Mouse (Mus musculus) bone marrow macrophage, adult 2 months (primary cell): ENCODE measurements around the gene Rps6kb2. TPM values are rescaled to one million over a fixed set of nuclear protein-coding genes. Genes with fewer than 3 reads are reported as not detected.
A peak's percentile ranks its signal among the peaks of the same experiment; 100 is the strongest.

ENCODE experiments used
- H3K27ac ChIP-seq: 2 replicates; pipeline ENCODE4 v1.5.1; 2012; ENCODE audit warnings: low read depth, low read length; ENCODE audit not compliant: insufficient read depth
- H3K4me1 ChIP-seq: 2 replicates; pipeline ENCODE4 v1.6.1; 2012; ENCODE audit warnings: low read length; ENCODE audit not compliant: control insufficient read depth, insufficient read depth
- H3K4me3 ChIP-seq: 2 replicates; pipeline ENCODE4 v1.5.1; 2012; ENCODE audit warnings: mild to moderate bottlenecking, low read length, moderate library complexity; ENCODE audit not compliant: insufficient read depth
- CTCF ChIP-seq: IDR thresholded peaks from 2 replicates; pipeline ENCODE4 v1.5.1; 2012; ENCODE audit warnings: low read depth, mild to moderate bottlenecking, low read length, moderate library complexity
- POLR2A ChIP-seq: IDR thresholded peaks from 2 replicates; pipeline ENCODE4 v1.6.1; 2012; ENCODE audit warnings: mild to moderate bottlenecking, low read depth, low read length, borderline replicate concordance
- polyA plus RNA-seq: library from polyadenylated mRNA; stranded (reverse); fragments of >200 nt; gene quantifications from 2 replicates; pipeline ENCODE4 v1.2.4, GENCODE M21; 2012; ENCODE audit not compliant: missing spikeins, insufficient read depth, insufficient read length

The Rps6kb2 gene
- polyA plus RNA-seq, 1 experiment = 32.3 TPM

DNA sequence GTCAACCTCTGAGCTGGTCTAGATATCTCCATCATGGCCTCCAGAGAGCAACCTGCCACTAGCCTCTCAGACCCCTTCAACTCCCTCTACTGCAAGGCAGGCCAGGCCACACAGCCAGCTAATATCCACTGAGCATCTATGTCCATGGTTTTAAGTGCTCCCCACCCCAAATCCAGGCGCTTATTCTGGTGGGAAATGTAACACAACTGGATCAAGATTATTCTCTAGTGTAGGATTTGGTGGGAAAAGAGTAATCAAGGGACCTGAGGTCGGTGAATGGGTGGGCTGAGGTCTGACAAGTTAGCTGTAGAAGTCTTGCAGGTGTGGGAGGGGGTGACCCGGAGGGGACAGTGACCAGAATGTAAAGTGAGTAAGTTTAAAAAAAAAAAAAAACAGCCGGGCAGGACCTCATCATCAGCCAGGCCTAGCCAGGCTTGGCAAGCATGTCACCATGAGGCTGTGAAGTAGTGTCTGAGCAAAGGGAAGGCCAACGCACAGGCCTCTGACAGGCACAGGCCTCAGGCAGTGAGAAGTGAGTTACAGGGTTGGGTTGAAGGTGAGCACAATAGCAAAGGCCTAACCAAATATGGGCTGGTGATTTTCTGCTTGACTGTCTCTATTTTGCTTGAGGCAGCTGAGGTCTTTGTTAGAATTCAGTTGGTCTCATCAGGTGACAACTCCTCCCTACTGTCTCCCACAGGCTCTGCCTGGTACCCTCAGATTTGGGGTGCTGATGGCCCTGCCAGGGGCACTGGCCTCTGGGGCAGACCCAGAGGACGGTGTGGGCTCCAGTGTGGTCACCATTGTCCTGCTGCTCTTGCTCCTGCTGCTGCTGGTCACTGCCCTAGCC lies 7.7 kb downstream of the Rps6kb2 start:
- no peak overlapping the region for H3K4me3 ChIP-seq
- H3K27ac ChIP-seq = no peak overlapping the region
- H3K4me1 ChIP-seq = no peaks in the 10 kb centered on the region
- TF ChIP-seq CTCF (no peak), POLR2A (no peak)

DNA sequence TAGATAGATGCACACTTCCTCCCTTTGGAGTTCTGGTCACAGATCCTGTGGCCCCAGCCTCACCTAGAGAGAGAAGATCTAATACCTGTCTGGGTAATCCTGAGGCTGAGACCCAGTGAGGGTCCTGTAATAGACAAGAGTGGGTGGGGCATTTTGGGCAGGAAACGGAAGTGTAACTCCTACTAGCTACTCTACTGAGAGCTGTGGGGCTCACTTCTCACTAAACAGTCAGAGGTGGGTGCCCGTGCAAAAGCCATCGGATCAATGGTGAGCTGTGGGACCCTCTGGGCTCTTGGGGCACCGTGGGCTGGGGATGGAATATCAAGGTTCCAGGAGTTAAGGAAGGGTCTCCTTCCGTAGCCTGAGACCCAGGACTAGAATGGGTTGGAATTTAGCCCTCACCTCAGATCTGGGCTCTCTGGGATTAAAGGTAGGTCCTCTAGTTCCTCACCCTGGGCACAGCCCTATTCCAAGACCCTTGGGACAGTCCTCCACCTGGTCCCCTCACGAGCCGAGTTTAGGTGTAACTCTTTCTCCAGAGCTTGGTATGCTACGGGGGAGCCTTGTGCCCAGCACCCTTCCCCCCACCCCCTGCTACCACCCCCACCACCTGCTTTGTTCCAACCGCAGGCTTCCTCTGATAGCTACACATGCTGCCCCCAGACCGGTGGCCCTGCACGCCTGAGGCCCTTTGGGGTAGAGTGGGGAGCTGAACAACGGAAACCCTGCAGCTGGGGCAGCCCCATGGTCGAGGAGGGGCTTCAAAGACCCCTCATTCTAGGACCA lies 8.5 kb downstream of the Rps6kb2 start:
- TF ChIP-seq POLR2A (no peak), CTCF (no peak)
- no peak overlapping the region for H3K27ac ChIP-seq
- H3K4me1 ChIP-seq = peaks cover 7% of the 10 kb centered on the region
- no peak overlapping the region for H3K4me3 ChIP-seq

DNA sequence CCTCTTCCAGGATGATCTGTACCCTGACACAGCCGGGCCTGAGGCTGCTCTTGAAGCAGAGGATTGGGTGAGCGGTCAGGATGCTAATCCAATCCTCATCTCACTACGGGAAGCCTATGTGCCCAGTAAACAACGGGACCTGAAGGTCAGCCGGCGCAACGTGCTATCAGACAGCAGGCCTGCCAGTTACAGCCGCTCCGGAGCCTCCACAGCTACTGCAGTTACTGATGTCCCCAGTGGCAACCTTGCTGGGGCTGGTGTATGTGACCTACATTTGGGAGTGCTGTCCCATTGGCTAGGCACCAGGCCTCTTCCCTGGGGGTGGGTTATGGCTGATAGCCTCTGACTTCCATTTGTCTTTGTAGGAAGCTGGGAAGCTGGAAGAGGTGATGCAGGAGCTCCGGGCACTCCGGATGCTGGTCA lies 9.9 kb downstream of the Rps6kb2 start, which contains the start of gene Ptprcap:
Gene Ptprcap (plus strand): TSS at position 373 of the 423 bp plus-strand sequence.
- TF ChIP-seq POLR2A (no peak), CTCF (no peak)
- peaks cover 8% of the 10 kb centered on the region for H3K4me1 ChIP-seq
- no peak within 1 kb of the TSS for H3K27ac ChIP-seq
- H3K4me3 ChIP-seq = no peak within 1 kb of the TSS

DNA sequence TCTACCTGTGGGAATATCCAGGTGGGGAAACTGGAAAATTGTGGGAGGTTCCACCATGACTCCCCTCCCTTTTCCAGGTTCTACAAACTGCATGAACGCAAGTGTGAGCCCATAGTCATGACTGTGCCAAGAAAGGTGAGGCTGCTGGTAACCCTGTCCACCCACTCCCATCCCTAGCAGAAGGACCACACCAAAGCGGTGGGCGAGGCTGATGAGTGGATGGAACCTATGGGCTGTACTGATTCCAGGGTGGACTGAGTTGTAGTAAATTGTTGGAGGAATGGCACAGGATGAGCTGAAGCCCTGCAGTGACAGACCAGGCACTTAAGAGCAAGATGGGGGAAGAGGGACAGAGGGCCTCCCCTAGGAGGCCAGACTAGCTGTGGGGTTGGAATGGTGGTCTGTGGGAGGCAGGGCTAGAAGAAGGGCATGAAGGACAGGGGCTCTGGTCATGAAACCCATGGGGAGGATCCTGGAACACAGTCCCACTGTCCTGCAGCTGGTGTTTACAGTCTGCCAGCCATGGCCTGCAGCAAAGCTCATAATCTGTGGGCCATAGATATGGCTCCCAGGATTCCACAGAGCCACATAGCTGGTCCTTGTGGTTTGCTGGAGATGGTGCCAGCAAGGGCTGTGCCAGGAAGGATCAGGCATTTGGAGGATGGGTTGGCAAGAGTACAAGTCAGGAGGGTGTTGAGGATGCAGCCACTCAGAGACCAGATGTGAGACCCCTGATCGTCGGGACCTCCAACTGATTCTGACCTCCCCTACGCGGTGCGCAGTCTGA lies 10.5 kb downstream of the Rps6kb2 start:
- Histone ChIP-seq H3K4me3 (no peak overlapping the region), H3K4me1 (peaks cover 14% of the 10 kb centered on the region), H3K27ac (no peak overlapping the region)
- TF ChIP-seq POLR2A (no peak), CTCF (no peak)

DNA sequence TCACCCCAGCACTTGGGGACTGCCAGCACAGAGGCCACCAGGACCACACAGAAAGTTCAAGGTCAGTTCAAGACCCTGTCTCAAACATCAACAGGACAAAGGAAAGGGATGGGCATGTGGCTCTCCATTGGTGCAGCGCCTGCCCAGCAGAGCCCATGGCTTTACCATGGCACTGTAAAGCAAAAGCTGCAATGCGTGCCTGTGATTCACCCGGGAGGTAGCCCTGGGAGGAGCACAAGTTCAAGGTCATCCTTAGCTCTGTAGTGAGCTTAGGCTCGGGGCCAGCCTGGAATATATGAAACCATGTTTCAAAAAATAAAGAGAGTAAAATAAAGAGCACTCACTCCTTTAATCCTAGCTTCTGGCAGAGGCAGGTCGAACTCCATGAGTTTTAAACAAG lies 11.3 kb downstream of the Rps6kb2 start:
- H3K4me1 ChIP-seq = peaks cover 20% of the 10 kb centered on the region
- no peak overlapping the region for H3K27ac ChIP-seq
- H3K4me3 ChIP-seq = no peak overlapping the region
- TF ChIP-seq POLR2A = no peak
- no peak for TF ChIP-seq CTCF

DNA sequence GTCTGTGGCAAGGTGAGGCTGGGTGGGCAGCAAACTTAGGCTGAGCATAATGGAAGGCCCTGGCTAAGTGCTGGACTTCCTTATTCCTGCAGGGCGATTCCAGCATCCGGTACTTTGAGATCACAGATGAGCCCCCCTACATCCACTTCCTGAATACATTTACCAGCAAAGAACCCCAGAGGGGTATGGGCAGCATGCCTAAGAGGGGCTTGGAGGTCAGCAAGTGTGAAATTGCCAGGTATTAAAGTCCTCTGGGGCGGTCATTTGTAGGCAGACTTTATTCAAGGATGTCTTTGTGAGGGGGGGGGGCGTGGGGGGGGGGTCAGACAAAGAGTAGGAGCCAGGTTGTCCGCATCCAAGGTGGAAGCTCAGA lies 11.7 kb downstream of the Rps6kb2 start:
- TF ChIP-seq CTCF (no peak), POLR2A (no peak)
- Histone ChIP-seq H3K4me1 (peaks cover 24% of the 10 kb centered on the region), H3K4me3 (no peak overlapping the region), H3K27ac (no peak overlapping the region)

DNA sequence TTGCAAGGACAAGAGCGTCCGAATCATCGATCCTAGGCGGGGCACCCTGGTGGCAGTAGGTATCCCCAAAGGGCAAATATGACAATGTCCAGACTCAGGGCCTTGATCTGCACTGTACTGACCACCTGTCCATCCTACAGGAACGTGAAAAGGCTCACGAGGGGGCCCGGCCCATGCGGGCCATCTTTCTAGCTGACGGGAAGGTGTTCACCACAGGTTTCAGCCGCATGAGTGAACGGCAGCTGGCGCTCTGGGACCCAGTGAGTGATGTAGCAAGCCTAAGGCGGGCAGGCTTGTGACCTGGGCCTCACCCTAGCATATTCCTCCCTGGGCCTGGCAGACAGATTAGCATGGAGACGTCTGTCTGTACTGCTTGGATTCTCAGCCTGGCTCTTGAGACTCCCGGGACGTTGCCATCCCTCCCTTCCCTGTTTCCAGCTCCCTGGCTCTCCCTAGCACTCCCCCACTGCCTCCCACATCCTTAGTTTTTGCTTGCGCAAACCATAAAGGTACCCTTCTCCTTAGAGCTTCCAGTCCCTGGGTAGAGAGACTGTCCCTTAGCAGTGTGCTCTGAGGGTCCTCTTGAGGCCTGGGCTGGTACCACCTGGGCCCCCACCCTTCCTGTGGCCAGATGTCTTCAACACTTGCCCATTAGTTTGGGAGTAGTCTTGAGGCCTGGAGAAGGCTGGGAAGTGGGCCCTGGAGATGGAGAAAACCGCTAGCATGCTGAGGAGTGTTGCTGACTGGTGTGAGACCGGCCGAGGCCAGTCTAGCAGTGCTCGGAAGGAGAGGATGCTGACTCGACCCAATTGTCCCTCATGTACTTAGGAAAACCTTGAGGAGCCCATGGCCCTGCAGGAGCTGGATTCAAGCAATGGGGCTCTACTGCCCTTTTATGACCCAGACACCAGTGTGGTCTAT lies 12.3 kb downstream of the Rps6kb2 start:
- Histone ChIP-seq H3K27ac (no peak overlapping the region), H3K4me3 (no peak overlapping the region), H3K4me1 (peaks cover 29% of the 10 kb centered on the region)
- TF ChIP-seq POLR2A (no peak), CTCF (no peak)

DNA sequence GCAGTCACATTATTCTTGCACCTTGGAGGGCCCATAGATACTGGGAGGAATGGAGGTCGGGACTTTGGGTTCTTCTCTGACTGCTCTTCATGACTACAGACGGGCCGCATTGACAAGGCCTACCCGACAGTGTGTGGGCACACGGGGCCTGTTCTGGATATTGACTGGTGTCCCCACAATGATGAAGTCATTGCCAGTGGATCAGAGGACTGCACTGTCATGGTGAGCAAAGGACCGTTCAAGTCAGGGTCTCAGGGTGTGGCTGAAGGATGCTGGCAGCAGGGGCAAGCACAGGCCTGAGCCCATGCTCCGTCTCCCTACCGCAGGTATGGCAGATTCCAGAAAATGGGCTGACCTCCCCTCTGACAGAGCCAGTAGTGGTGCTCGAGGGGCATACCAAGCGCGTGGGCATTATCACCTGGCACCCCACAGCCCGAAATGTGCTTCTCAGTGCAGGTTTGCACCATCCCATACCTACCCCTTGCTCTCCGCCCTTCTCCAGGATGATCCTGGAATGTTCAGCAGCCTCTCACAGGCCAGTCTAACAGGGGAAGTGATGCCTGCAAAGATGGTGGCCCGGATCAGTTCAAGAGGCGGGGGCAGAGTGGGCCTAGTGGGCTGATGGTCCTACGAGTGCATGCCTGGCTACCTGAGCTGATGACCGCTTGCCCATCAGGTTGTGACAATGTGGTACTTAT lies 13.2 kb downstream of the Rps6kb2 start:
- Histone ChIP-seq H3K27ac (no peak overlapping the region), H3K4me3 (peak overlapping the region; percentile 60), H3K4me1 (peaks cover 37% of the 10 kb centered on the region)
- TF ChIP-seq CTCF (no peak), POLR2A (no peak)
